Mouse (Mus musculus) CH12.LX (cell line): ENCODE measurements around the gene Wfdc3.

ENCODE experiments used
- BHLHE40 ChIP-seq: IDR thresholded peaks from 2 replicates; pipeline ENCODE4 v1.6.1; 2011; ENCODE audit warnings: mild to moderate bottlenecking, low read depth, low read length, improper control_type of control experiment
- CTCF ChIP-seq, 2 experiments: IDR thresholded peaks in 1 of 2; conservative IDR thresholded peaks in 1 of 2; 2 replicates each; pipeline ENCODE4 v1.5.1; 2011 to 2012; ENCODE audit warnings: low read depth in 2 of 2, low read length in 2 of 2, improper control_type of control experiment in 1 of 2, inconsistent platforms in 1 of 2, mild to moderate bottlenecking in 1 of 2, moderate library complexity in 1 of 2
- E2F4 ChIP-seq: IDR thresholded peaks from 2 replicates; pipeline ENCODE4 v1.6.1; 2011; ENCODE audit warnings: low read depth, low read length, improper control_type of control experiment; ENCODE audit not compliant: insufficient replicate concordance
- EP300 ChIP-seq: IDR thresholded peaks from 2 replicates; pipeline ENCODE4 v1.6.1; 2011; ENCODE audit warnings: low read length, improper control_type of control experiment
- MAFK ChIP-seq: IDR thresholded peaks from 2 replicates; pipeline ENCODE4 v1.6.1; 2011; ENCODE audit warnings: low read length, improper control_type of control experiment; ENCODE audit not compliant: insufficient replicate concordance
- MEF2A ChIP-seq: IDR thresholded peaks from 2 replicates; pipeline ENCODE4 v1.6.1; 2014; ENCODE audit warnings: low read depth, mild to moderate bottlenecking, inconsistent platforms, low read length, improper control_type of control experiment, borderline replicate concordance
- POLR2A ChIP-seq: IDR thresholded peaks from 2 replicates; pipeline ENCODE4 v1.6.1; 2011; ENCODE audit warnings: low read depth, mild to moderate bottlenecking, improper control_type of control experiment, low read length
- POLR2AphosphoS2 ChIP-seq: IDR thresholded peaks from 2 replicates; pipeline ENCODE4 v1.6.1; 2011; ENCODE audit warnings: low read depth, low read length, improper control_type of control experiment
- RAD21 ChIP-seq: IDR thresholded peaks from 2 replicates; pipeline ENCODE4 v1.6.1; 2011; ENCODE audit warnings: low read depth, mild to moderate bottlenecking, low read length, improper control_type of control experiment, moderate library complexity
- TBP ChIP-seq: conservative IDR thresholded peaks from 2 replicates; pipeline ENCODE4 v1.6.1; 2011; ENCODE audit warnings: low read depth, low read length, improper control_type of control experiment
- USF1 ChIP-seq: IDR thresholded peaks from 2 replicates; pipeline ENCODE4 v1.6.1; 2014; ENCODE audit warnings: low read depth, mild to moderate bottlenecking, inconsistent platforms, low read length, improper control_type of control experiment

GRCm38 (mm10) chr2:164698201-164698600 is 47.5 kb downstream of the Wfdc3 start, which contains the start of gene Spint4:
- TF ChIP-seq E2F4 = no peak
- no peak for TF ChIP-seq CTCF (conservative IDR thresholded peaks at IDR 0.05 in 1 of 2, IDR thresholded peaks at IDR 0.05 in 1 of 2; ENCODE audit: low read depth in 2 of 2, low read length in 2 of 2)
- TF ChIP-seq MEF2A = no peak
- no peak for TF ChIP-seq USF1
- TF ChIP-seq POLR2AphosphoS2 = no peak
- no peak for TF ChIP-seq POLR2A
- TF ChIP-seq TBP = no peak
- no peak for TF ChIP-seq EP300
- TF ChIP-seq BHLHE40 = no peak
- TF ChIP-seq RAD21 = no peak
- no peak for TF ChIP-seq MAFK
